Mouse (Mus musculus): ENCODE measurements around the gene Zbtb34. TPM values are rescaled to one million over a fixed set of nuclear protein-coding genes. Genes with fewer than 3 reads are reported as not detected.
A peak's percentile ranks its signal among the peaks of the same experiment; 100 is the strongest.

The Zbtb34 gene
- total RNA-seq, 4 experiments from 2014 or later = 6.9 to 12.1 (median 8.7) TPM

DNA sequence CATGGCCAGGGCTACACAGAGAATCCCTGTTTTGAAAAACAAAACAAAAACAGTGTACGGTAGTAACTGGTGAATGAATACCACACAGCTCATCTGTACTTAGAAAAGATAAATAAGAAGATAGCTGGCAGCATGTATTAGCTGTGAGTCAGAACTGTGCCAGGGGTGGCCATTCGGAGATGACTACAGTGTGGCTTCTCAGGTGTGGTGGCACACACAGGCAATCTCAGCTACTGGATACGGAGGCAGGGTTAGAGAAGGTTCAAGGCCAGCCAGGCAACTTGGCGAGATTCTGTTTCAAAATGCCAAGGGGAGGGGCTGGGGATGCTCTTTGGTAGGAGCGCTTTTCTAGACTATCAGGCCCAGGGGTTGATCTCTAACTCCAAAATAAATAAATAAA lies 14.6 kb upstream of the Zbtb34 start:
- DNase-seq = no peak

DNA sequence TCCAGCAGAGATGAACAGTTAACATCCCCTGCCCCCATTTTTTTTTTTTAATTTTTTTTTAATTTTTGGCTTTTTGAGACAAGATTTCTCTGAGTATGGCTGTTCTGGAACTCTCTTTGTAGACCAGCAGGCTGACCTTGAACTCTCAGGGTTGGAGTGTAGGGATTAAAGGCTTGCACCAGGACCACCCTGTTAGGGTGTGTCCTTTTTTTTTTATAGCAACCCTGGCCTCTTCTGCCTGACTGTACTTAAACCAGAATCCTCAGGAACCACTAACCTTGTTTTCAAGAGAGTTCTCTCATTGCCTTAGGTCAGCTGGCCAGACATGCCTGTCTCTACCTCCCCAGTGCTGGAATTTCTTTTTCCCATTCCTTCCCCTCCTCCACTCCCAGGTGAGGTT lies 13.7 kb upstream of the Zbtb34 start:
- no peak for DNase-seq

DNA sequence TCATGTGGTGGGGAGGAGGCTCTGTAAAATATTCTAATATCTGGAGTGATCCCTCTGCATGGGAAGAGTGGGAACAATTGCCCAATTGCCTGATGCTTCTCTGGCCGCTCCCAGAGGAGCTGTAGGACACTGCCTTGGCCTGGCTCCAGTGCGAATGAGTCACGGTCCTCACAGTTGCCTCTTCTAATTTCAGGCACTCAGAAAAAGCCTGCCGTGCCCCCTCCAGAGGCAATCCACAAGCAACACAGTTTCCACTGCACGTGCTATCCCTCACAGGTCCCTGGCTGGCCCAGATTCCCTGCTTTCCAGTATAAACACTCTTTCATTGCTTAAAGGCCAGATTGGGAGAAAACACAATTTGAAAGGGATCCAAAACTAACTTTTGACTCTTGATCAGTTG lies 13.2 kb upstream of the Zbtb34 start:
- DNase-seq = peak; percentile 92

DNA sequence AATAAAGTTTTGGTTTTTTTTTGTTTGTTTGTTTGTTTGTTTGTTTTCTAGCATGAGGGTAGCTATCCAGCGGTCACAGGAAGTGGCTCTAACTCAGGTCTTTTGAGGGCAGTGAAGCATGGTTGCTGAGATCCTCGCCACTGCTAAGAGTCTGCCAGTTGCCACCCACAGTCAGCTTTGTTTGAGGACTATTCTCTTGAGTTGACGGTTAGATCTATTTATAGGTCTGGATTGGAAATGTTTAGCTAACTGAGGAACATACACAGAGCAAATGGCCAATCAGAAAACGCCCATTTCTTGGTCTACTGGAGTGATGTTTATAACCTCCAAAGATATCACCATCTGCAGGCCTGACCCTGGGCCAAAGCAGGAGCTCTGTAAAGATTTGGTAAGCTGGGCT lies 11.6 kb upstream of the Zbtb34 start:
- no peak for DNase-seq

DNA sequence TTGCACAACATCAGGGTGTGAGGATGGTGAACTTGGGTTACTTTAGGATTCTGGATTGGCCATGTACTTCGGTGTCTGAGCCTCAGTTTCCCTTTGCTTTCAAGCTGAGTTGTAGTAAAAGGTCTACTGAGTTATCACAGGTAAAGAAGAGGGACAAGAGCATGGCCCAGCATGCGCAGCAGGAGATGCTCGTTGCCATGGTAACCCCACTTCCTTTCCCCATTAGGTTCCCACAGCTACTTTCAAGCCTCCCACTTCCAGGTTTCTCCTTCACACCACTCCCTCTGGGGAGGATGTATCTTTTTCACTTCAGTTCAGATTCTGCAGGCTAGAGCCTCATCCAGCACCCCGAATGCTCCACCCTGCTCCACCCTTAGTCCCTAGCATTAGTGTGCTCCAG lies 9.8 kb upstream of the Zbtb34 start:
- no peak for DNase-seq

DNA sequence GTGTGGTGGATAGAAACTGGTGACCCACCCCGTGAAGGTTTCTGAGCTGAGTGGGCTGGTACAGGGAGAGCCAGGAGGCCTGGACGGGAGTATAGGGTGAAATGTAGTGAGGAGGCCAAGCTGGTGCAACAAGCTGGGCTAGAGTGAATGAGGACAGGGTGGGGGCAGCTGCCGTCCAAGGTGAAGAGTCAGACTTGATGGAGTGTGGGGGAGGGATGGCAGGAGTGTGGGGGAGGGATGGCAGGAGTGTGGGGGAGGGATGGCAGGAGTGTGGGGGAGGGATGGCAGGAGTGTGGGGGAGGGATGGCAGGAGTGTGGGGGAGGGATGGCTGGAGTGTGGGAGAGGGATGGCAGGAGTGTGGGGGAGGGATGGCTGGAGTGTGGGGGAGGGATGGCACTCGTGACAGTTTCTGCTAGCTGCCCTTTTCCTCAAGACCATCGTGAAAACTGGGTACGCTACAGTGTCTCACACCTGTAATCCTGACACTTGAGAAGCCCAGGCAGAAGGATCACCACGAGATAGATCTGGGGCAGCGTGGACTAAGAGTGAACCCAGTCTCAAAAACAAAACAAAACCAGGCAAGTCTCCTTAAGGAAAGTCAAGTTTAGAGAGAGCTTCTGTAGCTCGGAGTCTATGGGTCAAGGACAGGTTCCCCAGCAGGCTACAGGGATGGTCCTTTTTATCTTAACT lies 9.0 kb upstream of the Zbtb34 start:
- DNase-seq = no peak

DNA sequence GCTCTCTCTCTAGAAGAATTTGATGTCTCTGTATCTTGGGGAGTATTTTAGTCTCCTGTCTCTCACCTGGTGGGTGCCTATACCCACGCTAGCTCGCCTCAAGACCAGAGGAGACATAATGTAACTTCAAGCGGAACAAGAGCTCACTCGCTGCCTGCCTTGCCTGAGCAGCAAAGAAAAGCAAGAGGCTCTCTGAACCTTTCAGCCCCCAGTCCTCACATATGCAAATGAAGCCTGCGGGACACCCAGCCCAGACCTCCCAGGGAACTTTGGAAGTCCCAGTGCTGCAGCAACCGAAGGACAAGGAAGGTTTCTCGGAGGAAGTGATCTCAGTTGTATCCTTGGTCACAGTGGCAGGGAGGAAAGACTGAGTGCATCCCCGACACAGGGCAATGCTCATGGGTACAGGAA lies 8.4 kb upstream of the Zbtb34 start:
- DNase-seq = no peak

DNA sequence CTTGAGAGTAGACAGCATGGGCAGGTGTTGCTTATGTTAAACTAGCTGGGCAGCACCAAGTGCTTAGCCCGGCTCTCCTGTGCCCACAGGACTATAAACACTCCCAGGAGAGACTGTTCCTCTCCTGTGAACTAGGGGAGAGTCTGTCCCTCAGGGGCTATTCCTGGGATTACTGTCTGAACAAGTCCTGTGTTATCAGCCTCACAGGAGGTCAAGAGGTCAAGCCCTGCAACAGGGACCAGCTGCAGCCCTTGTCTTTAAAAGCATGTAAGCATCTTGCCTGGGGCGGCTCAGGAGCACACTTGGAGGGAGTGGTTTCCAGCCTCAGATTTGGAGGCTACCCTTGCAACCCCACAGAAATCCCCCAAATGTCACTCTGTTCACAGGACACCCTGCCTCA lies 7.3 kb upstream of the Zbtb34 start:
- DNase-seq = no peak

DNA sequence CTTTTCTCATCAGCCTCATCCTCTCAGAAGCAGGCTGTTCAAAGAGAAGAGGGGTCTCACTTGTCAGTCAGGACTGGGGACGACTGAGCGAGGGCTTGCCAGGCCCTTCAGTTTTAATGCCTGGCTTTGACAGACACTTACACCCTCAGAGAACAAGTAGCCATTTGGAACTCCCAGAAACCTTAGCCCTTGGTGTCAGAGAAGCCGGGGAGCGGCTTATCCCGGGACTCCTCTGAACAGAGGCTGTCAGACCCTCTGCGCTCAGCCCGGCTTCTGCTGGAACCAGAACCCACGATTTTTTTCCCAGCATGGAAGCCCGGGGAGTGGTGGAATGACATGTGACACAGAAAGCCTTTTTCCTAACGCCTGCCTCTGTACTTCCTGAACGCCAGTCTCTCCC lies 6.1 kb upstream of the Zbtb34 start:
- no peak for DNase-seq

DNA sequence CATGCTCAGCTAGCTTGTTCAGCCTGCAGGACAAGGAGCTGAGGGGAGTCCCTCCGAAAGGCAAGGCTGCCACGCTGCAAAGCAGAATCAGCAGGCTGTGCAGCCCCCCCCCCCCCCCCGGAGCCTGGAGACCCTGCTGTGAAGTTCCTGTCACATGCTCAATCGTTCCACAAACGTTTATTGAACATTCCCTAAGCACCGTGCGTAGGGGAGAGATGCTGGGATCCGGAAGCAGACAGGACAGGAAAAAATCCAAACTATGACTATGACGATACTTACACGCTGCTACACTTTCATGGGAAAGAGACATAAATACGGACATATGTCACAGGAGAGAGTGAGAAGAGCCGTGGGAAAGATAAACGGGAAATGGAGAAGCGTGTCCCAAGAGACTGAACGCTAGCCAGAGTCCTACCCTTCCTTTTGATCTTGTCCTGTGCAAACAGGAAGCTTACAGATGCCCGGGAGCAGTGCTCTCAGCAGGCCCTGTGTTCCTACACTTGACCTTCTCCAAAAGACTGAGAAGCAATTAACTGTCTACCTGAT lies 5.0 kb upstream of the Zbtb34 start:
- DNase-seq = no peak

DNA sequence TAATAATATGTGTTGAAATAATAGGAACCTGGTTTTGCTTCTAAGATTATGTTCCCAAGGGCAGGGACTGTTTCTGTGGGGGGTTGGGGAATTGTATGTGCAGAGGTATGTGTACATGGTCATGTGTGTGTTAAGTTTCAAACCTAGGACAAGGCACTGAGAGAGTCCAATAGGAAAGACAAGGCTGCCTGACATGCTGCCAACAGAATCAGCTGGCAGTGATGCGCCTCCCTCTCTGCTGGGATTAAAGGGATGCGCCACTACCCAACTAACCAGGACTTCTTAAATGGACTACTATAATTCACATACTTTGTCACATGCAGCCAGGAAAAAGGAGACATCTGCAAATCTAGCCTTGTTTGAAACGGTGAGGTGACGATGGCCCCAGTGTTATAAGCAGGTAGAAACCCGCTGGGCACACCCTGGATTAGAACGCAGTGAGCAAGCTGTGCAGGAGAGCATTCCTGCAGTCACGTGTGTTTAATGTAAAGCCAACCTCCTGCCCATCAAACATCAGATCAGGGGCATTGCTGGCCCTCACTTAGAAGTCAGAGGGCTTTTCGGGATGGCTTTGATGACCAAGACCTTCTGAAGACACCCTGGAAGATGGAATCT lies 4.0 kb upstream of the Zbtb34 start:
- DNase-seq = no peak

DNA sequence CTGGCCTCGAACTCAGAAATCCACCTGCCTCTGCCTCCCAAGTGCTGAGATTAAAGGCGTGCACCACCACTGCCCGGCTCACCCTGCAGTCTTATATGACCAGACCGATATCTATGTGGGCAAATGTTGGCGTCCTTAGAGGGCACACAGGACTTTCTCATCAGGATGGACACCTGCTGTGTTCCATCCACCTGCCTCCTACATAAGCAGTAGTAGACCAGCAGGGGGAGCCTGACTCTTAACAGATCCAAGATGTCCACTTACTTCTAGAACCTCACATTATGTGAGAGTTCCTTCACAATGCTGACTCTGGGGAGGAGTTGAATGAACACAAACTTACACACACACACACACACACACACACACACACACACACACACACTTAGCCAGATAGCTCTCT lies 1.8 kb upstream of the Zbtb34 start:
- DNase-seq = no peak

DNA sequence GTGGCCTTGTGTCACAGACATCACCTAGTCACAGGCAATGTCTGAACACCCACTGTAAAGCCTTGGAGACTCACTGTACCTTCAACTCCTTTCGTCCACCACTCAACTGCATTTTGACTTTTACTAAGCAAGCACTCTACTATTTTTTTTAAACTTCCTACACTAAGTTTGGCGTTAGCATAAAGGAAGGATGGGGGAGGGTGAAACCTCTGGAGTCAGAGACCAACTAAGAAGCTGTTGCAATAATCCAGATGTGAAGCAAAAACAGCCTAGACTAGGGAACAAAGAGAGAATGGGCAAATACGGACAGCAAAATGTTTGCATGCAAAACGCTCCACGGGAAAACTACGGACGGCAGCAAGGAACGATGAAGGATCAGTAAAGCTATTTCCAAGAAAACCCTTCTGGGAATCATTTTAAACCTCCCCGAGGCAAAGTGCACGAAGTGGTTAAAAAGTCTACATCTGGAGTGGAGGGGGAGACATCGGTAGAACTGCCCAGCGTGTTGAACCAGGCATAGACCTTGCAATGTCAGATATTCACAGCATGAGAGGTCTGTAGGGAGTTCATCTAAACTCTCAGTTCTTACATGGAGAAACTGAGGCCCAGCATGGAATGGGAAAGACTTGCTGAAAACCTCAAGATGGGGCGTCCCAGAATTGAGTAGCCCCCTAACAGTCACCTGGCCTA lies 898 bp downstream of the Zbtb34 start:
- no peak for DNase-seq

DNA sequence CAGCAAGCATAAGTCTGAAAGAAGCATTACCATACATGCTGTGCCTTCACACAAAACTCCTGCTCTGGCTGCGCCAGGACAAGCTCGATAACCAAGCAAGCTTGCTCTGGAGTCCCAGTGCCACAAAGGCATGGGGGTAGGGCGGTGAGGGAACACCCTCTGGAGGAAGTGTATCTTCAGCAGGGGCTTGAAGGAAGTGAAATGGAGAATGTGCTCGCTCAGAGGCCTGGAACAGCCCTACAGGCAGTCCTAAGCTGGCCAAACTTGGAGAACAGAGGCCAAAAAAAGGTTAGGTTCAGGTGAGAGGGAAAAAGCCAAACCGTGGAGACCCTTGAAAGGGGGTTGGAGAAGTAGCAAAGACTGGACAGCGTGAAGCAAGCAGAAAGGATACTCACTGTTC lies 1.8 kb downstream of the Zbtb34 start:
- DNase-seq = no peak

DNA sequence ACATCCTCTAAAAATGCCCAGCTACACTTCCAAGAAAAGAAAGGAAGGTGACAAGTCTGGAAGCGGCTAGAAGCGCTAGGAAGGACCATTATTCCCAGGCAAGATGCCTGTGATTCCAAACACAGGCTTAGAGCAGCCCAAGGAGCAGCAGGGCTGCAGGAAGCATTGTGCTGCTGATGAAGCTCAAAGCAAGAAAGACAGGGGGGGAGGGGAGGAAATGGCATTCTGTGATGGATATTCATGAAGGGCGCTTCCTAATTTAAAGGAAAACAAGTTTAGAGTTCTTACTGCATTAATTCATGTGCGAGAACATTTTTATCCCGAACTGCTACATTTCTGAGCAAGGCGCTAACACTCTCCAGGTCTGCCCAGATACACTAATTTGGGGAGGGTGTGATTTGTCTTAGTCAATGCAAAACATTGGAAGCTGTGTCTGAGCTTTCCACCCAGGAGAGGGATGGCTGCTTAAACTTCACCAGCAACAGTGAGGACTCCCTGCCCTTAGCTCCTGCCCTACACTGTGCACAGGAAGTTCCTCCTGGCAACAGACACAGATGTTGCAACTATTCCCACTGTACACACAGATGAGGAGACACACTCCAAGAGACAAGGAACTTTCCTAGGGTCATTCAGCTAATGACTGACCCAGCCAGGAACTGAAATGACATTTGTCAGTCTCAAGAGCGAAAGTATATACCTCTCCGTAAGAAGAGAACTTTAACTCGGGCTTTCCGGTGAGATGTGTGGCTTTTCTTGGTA lies 4.3 kb downstream of the Zbtb34 start:
- no peak for DNase-seq

DNA sequence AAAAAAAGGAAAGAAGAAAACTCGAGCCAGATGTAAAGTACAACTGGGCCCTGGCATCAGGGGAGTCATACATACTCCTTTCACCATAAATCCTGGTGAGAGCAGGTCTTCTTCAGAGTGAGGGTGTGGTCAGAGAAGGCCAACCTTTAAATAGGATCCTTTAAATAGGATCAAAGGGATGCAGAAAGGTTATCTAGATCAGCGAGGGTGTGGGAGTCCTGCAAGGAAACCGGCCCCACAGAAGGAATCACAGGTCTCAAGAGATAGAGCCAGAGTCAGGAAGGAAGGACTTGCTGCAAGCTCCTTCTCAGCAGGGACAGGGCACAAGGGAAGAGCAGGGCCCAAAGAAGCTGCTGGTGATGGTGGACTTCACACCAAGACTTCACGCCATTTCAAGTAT lies 13.7 kb downstream of the Zbtb34 start:
- no peak for DNase-seq

DNA sequence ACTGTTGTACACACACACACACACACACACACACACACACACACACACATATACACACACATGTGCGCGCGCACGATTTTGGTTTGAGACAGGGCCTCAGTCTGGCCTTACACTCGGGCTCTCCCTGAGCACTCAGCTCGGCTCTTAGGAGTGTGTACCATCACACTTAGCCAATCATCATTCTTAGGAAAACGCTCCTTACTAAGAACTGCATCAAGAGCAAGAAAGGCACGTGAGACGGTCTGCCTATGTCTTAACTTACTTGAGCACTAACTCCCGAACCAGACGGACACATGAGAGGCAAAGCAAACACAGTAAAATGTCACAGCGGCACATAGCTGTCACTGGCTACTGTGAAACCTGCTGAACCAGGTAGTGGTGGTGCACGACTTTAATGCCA lies 17.1 kb downstream of the Zbtb34 start:
- DNase-seq = no peak

DNA sequence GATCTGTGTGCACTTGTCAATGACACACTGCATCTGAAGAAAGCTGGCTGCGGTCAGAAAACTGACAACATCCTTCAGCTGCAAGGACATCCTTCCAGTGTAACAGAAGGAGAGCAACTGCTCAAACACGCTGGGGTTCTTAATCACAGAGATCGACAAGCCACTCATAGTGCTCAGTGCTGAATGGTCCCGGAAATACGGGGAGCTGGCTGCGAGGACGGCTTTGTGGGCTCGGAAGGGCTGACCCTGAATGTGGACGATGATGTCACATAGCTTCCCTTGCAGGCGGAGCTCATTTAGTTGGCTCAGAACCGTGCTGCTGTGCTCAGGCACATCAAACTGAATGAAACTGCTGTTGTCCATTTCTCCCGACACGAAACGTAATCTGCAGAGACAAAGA lies 19.0 kb downstream of the Zbtb34 start:
- no peak for DNase-seq

DNA sequence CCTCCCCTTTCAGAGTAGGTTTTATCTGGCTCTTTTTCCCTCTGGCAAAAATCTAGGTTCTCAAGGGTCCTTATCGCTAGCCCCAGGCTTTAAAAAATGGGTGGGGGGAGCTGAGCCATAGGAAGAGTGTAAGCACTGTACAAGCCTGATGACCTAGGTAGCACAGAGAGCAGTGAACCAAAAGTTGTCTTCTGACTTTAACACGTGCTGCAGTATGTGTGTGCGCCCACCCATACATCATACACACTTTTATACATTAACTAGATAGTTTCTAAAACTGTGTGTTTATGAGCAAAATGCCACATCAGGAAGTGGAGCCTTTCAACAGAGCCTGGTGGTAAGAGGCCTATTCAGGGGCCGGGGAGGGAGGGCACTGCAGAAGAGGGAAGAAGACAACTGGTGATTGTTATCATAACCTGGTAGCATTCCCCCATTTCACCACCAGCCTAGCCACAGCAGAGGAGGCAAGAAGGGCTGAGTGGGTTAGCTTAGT lies 27.6 kb downstream of the Zbtb34 start:
- no peak for DNase-seq

DNA sequence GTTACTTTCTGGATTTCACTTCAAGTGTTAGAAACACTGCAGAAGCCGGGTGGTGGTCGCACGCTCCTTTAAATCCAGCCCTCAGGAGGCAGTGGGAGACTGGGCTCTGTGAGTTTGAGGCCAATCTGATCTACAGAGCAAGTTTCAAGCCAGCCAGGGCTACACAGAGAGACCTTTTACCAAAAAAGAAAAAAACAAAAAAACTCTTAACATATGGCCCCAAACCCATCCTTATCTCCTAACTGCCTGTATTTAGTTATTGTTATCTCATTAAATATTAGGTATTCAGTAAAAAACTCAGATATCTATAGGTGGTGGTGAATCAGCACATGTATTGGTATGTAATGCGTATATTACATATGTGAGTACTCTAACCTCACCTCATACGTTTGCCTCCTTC lies 28.5 kb downstream of the Zbtb34 start:
- no peak for DNase-seq

DNA sequence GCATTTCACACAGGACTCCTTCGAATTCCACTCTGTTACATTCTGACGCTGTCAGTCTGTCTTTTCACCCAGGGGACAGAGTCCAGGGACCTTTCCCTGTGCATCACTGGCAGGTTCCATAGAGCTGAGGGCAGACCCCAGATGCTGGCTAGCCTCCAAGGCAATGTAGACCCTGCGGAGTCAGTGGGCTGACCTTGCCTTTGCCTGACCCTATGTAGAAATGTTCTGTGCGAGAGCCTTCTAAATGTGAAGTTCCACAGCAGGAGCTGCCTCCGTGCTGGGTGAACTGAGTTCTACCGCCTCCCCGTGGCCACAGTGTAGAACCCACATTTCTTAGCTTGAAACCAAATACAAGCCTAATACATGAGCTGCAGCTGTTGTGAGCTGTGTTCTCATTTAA lies 28.9 kb downstream of the Zbtb34 start:
- peak; percentile 21 for DNase-seq

DNA sequence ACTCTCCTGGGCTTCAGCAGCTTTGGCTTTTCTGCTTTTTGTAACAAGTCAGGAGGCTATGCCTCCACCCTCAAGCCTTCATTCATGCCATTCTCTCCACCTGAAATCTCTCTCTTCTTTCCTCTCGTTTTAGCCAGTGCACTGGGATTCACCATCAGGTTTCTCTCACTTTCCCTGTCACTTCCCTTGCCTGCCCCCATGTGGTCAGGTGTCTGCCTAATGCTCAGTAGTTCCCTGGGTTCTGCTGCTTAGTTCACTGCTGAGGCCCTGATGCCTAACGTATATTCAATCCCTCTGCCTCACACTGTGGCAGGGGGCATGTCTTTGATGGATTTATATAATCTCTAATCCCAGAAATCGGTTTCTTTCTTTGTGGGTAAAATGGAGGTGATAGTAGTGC lies 29.9 kb downstream of the Zbtb34 start:
- no peak for DNase-seq

DNA sequence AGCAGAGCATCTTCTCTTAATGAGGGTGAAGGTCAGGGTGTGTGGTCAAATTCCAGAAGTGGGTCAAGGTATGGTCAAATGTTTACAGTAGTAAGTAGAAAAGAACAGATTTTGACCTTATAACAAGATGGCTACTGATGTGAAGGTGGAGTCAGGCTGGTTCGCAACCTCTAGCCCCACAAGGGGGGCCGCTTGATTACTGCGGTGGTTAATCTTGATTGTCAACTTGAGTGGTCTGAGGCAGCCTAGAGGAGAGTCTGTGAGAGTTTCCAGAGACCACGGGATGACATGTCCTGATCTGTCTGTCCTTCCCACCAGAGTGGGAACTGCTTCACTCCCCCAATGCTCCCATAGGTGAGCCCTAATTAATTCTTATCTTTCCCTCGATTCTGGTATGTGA lies 30.6 kb downstream of the Zbtb34 start:
- DNase-seq = no peak
